Mouse (Mus musculus) G1E-ER4 (cell line): ENCODE data around the gene Araf. TPM values are rescaled to one million over a fixed set of nuclear protein-coding genes. Genes with fewer than 3 reads are reported as not detected.

ENCODE experiments used
- GATA1 ChIP-seq: IDR thresholded peaks from one replicate; pipeline ENCODE4 v1.8.0; 2012; ENCODE audit warnings: low read length, inconsistent platforms
- polyA plus RNA-seq: library from polyadenylated mRNA; stranded (reverse); fragments of >175 nt; gene quantifications from 2 replicates; pipeline ENCODE4 v1.2.3, GENCODE M21; 2012

Gene Araf
- polyA plus RNA-seq, 1 experiment: 12.7 TPM

GRCm38 (mm10) chrX:20910074-20910473 is 112.5 kb downstream of the Araf start:
- no peak for TF ChIP-seq GATA1

Other genes starting within 250 kb of the Araf start
- gene Rgn, start 248.0 kb upstream of the Araf start, polyA plus RNA-seq: not detected in 2 replicates
- 15.0 and 19.1 TPM in 2 replicates for gene Rbm10, start 180.3 kb upstream of the Araf start, polyA plus RNA-seq
- gene Ndufb11, start 180.2 kb upstream of the Araf start, polyA plus RNA-seq: 440 and 744 TPM in 2 replicates
- 205 and 213 TPM in 2 replicates for gene Uba1, start 139.5 kb upstream of the Araf start, polyA plus RNA-seq
- 90.8 and 112 TPM in 2 replicates for gene Cdk16, start 109.9 kb upstream of the Araf start, polyA plus RNA-seq
- gene Usp11, start 93.9 kb upstream of the Araf start, polyA plus RNA-seq: 10.1 and 10.8 TPM in 2 replicates
- not detected in 2 replicates for gene Timp1, start 72.4 kb downstream of the Araf start, polyA plus RNA-seq
- not detected in 2 replicates for gene Syn1, start 123.2 kb downstream of the Araf start, polyA plus RNA-seq
- 3.8 and 5.4 TPM in 2 replicates for gene Cfp, start 133.7 kb downstream of the Araf start, polyA plus RNA-seq
- 15.0 and 17.8 TPM in 2 replicates for gene Elk1, start 152.8 kb downstream of the Araf start, polyA plus RNA-seq
- 20.6 and 35.5 TPM in 2 replicates for gene Uxt, start 164.2 kb downstream of the Araf start, polyA plus RNA-seq